Mouse (Mus musculus) CD4-positive, CD25-positive, alpha-beta regulatory T cell, adult 4 months (primary cell): Measurements from ENCODE around the gene Spats2. TPM values are rescaled to one million over a fixed set of nuclear protein-coding genes. Genes with fewer than 3 reads are reported as not detected.
"Not testable (repeated sequence)": the region's sequence is repeated elsewhere in the genome, so short reads cannot be mapped to it uniquely, and the experiment has no call there.

ENCODE experiments used
- ATAC-seq: one replicate; pipeline ENCODE4 v1.8.0; 2017
- polyA plus RNA-seq, 2 experiments: library from polyadenylated mRNA; unstranded; fragments of 100-300 nt; shearing (Covaris generic); gene quantifications; one replicate each; pipeline ENCODE4 v1.2.1; 2017

Gene Spats2
- under 1 TPM in 1 of 2 experiments, not detected in 1; 0.62 TPM for polyA plus RNA-seq

- no peak for ATAC-seq
Observed at GRCm38 (mm10) chr15:99125711-99126080, at the start of gene Spats2. Gene Spats2, plus strand, starts transcription at chr15:99125916.

GRCm38 (mm10) chr15:99076011-99076410, 49.7 kb upstream of the Spats2 start:
- not testable (repeated sequence) for ATAC-seq

GRCm38 (mm10) chr15:99078181-99078910, 47.4 kb upstream of the Spats2 start:
- no peak for ATAC-seq

- ATAC-seq = no peak
Observed at GRCm38 (mm10) chr15:99079804-99080203, 45.9 kb upstream of the Spats2 start.

GRCm38 (mm10) chr15:99082322-99082721, 43.4 kb upstream of the Spats2 start:
- ATAC-seq = no peak

- ATAC-seq = no peak
Observed at GRCm38 (mm10) chr15:99082840-99083239, 42.9 kb upstream of the Spats2 start.

GRCm38 (mm10) chr15:99083258-99083657, 42.5 kb upstream of the Spats2 start:
- peak; percentile 34 for ATAC-seq

GRCm38 (mm10) chr15:99083867-99084557, 41.7 kb upstream of the Spats2 start:
- ATAC-seq = no peak

- ATAC-seq = no peak
Observed at GRCm38 (mm10) chr15:99084618-99085017, 41.1 kb upstream of the Spats2 start.

- no peak for ATAC-seq
Observed at GRCm38 (mm10) chr15:99085997-99086396, 39.7 kb upstream of the Spats2 start.

GRCm38 (mm10) chr15:99087253-99088075, 38.3 kb upstream of the Spats2 start, which contains the start of gene C1ql4:
Gene C1ql4, minus strand, starts transcription at chr15:99087817.
- ATAC-seq = no peak

- ATAC-seq = peak; percentile 94
Observed at GRCm38 (mm10) chr15:99088292-99088691, 37.4 kb upstream of the Spats2 start.

- no peak for ATAC-seq
Observed at GRCm38 (mm10) chr15:99089069-99089468, 36.6 kb upstream of the Spats2 start.

GRCm38 (mm10) chr15:99092870-99093269, 32.8 kb upstream of the Spats2 start, which contains the start of gene Dnajc22:
Gene Dnajc22, plus strand, starts transcription at chr15:99093170.
- ATAC-seq = no peak

- no peak for ATAC-seq
Observed at GRCm38 (mm10) chr15:99093291-99094258, 32.1 kb upstream of the Spats2 start.

- no peak for ATAC-seq
Observed at GRCm38 (mm10) chr15:99094631-99095270, 31.0 kb upstream of the Spats2 start.

- ATAC-seq = no peak
Observed at GRCm38 (mm10) chr15:99095356-99095755, 30.4 kb upstream of the Spats2 start.

GRCm38 (mm10) chr15:99096061-99096793, 29.5 kb upstream of the Spats2 start:
- ATAC-seq = no peak

GRCm38 (mm10) chr15:99096831-99097500, 28.8 kb upstream of the Spats2 start:
- no peak for ATAC-seq
